ENCODE assay signal across 11 mouse cellular contexts in genomic region chr4:133396079-133396478, GRCm38 (mm10). TPM values are rescaled to one million over a fixed set of nuclear protein-coding genes. Genes with fewer than 3 reads are reported as not detected.
DNase-seq lines count a peak whose midpoint lies in the region; ATAC-seq and TF ChIP-seq lines count a peak whose summit lies in the region.
"Had no signal": no experiment of that assay in that cellular context is flagged by ENCODE, and none has a peak within 500 bp of the region (broad histone marks: within the 10 kb centered on the region; RNA-seq: fewer than 3 reads in every experiment).

No protein-coding gene starts in this region.

- peaks cover 33% of the 10 kb centered on the region for H3K4me1 ChIP-seq in forebrain, embryonic 12.5 days
- H3K4me1 ChIP-seq in forebrain, embryonic 16.5 days (replicated peaks; ENCODE audit: control insufficient read depth, insufficient read depth, low read length), result peaks cover 18% of the 10 kb centered on the region
- H3K4me1 ChIP-seq in lung, embryonic 15.5 days, result peaks cover 52% of the 10 kb centered on the region
- H3K4me1 ChIP-seq in forebrain, postnatal 0 days (ENCODE audit: insufficient read depth), result no peaks in the 10 kb centered on the region
- H3K4me1 ChIP-seq in midbrain, embryonic 14.5 days (ENCODE audit: control insufficient read depth, insufficient read depth, low read length), result peaks cover 7% of the 10 kb centered on the region

- H3K9me3 ChIP-seq in forebrain, embryonic 12.5 days, result no peaks in the 10 kb centered on the region
- H3K9me3 ChIP-seq in forebrain, embryonic 16.5 days (ENCODE audit: control insufficient read depth, low read length), result no peaks in the 10 kb centered on the region
- no peaks in the 10 kb centered on the region for H3K9me3 ChIP-seq in lung, embryonic 15.5 days
- no peaks in the 10 kb centered on the region for H3K9me3 ChIP-seq in forebrain, postnatal 0 days (ENCODE audit: low read length)
- no peaks in the 10 kb centered on the region for H3K9me3 ChIP-seq in midbrain, embryonic 14.5 days (ENCODE audit: control insufficient read depth, low read length)
- H3K9me3 ChIP-seq: intestine, embryonic 15.5 days had no signal

- H3K27ac ChIP-seq in forebrain, embryonic 12.5 days, result peak overlapping the region; percentile 38; the same call in 1 of the 2 replicates
- H3K27ac ChIP-seq in forebrain, embryonic 16.5 days (ENCODE audit: low read length), result no peak overlapping the region
- peak overlapping the region; percentile 19; the same call in 1 of the 2 replicates for H3K27ac ChIP-seq in lung, embryonic 15.5 days
- no peak overlapping the region for H3K27ac ChIP-seq in forebrain, postnatal 0 days (ENCODE audit: low read depth, low read length)
- peak overlapping the region; percentile 55 for H3K27ac ChIP-seq in midbrain, embryonic 14.5 days (replicated peaks; ENCODE audit: low read depth, low read length)
- H3K27ac ChIP-seq: heart, adult 2 months; intestine, embryonic 15.5 days had no signal

- H3K4me3 ChIP-seq in forebrain, embryonic 12.5 days (replicated peaks), result no peak overlapping the region
- no peak overlapping the region for H3K4me3 ChIP-seq in forebrain, embryonic 16.5 days (replicated peaks; ENCODE audit: low read length)
- H3K4me3 ChIP-seq in lung, embryonic 15.5 days, result no peak overlapping the region
- H3K4me3 ChIP-seq in forebrain, postnatal 0 days (ENCODE audit: low read depth, low read length), result no peak overlapping the region
- H3K4me3 ChIP-seq in midbrain, embryonic 14.5 days (replicated peaks; ENCODE audit: low read depth, low read length), result no peak overlapping the region
- H3K4me3 ChIP-seq: heart, adult 2 months; intestine, embryonic 15.5 days had no signal

- no peaks in the 10 kb centered on the region for H3K36me3 ChIP-seq in forebrain, embryonic 12.5 days (replicated peaks)
- no peaks in the 10 kb centered on the region for H3K36me3 ChIP-seq in forebrain, embryonic 16.5 days (ENCODE audit: control insufficient read depth, insufficient read depth)
- no peaks in the 10 kb centered on the region for H3K36me3 ChIP-seq in lung, embryonic 15.5 days
- no peaks in the 10 kb centered on the region for H3K36me3 ChIP-seq in forebrain, postnatal 0 days (ENCODE audit: insufficient read depth)
- H3K36me3 ChIP-seq in midbrain, embryonic 14.5 days (ENCODE audit: control insufficient read depth, insufficient read depth, low read length), result no peaks in the 10 kb centered on the region
- H3K36me3 ChIP-seq: intestine, embryonic 15.5 days had no signal

- no peak for TF ChIP-seq CTCF in forebrain, postnatal 0 days (IDR thresholded peaks at IDR 0.05; ENCODE audit: low read depth)

- DNase-seq in lung, adult 18-20 months, result no peak
- DNase-seq in forebrain, postnatal 0 days, result no peak
- no peak for DNase-seq in midbrain, embryonic 14.5 days
- DNase-seq in right cerebral cortex, adult 18-20 months, result no peak
- no peak for DNase-seq in adrenal gland, adult 2 months
- DNase-seq: embryo, embryonic 11 days; heart, adult 2 months had no signal

- no peak for ATAC-seq in forebrain, embryonic 12.5 days (ENCODE audit: low FRiP score)
- no peak for ATAC-seq in forebrain, embryonic 16.5 days
- ATAC-seq in lung, embryonic 15.5 days (ENCODE audit: borderline replicate concordance, extremely low read depth, low FRiP score, low TSS enrichment), result no peak
- peak; percentile 40; the same call in 1 of the 2 replicates for ATAC-seq in forebrain, postnatal 0 days
- ATAC-seq in midbrain, embryonic 14.5 days (ENCODE audit: low FRiP score, low TSS enrichment), result no peak

- WGBS in forebrain, embryonic 12.5 days, result 80% methylated on average over 2 of the region's 2 CpGs
- 67% methylated on average over 2 of the region's 2 CpGs for WGBS in forebrain, embryonic 16.5 days
- WGBS in lung, embryonic 15.5 days, result 62% methylated on average over 2 of the region's 2 CpGs
- 69% methylated on average over 2 of the region's 2 CpGs for WGBS in forebrain, postnatal 0 days
- WGBS in midbrain, embryonic 14.5 days, result 71% methylated on average over 2 of the region's 2 CpGs

- H3K27me3 ChIP-seq in forebrain, embryonic 12.5 days, result no peaks in the 10 kb centered on the region
- H3K27me3 ChIP-seq in forebrain, embryonic 16.5 days (replicated peaks; ENCODE audit: control insufficient read depth, insufficient read depth, low read length), result no peaks in the 10 kb centered on the region
- no peaks in the 10 kb centered on the region for H3K27me3 ChIP-seq in lung, embryonic 15.5 days
- no peaks in the 10 kb centered on the region for H3K27me3 ChIP-seq in forebrain, postnatal 0 days (ENCODE audit: insufficient read depth, low read length)
- H3K27me3 ChIP-seq in midbrain, embryonic 14.5 days (ENCODE audit: control insufficient read depth, insufficient read depth, low read length), result no peaks in the 10 kb centered on the region
- H3K27me3 ChIP-seq: intestine, embryonic 15.5 days had no signal

- no peak overlapping the region for H3K4me2 ChIP-seq in forebrain, embryonic 12.5 days
- H3K4me2 ChIP-seq in forebrain, embryonic 16.5 days (ENCODE audit: low read length), result no peak overlapping the region
- no peak overlapping the region for H3K4me2 ChIP-seq in lung, embryonic 15.5 days
- no peak overlapping the region for H3K4me2 ChIP-seq in forebrain, postnatal 0 days (ENCODE audit: low read depth)
- H3K4me2 ChIP-seq in midbrain, embryonic 14.5 days (ENCODE audit: low read length), result no peak overlapping the region
- H3K4me2 ChIP-seq: intestine, embryonic 15.5 days had no signal

- no peak overlapping the region for H3K9ac ChIP-seq in forebrain, embryonic 12.5 days
- no peak overlapping the region for H3K9ac ChIP-seq in forebrain, embryonic 16.5 days (replicated peaks; ENCODE audit: low read depth, low read length)
- no peak overlapping the region for H3K9ac ChIP-seq in lung, embryonic 15.5 days
- no peak overlapping the region for H3K9ac ChIP-seq in forebrain, postnatal 0 days
- H3K9ac ChIP-seq in midbrain, embryonic 14.5 days (replicated peaks; ENCODE audit: low read length), result no peak overlapping the region
- H3K9ac ChIP-seq: intestine, embryonic 15.5 days had no signal

RNA-seq across cellular contexts. Expression of gene Slc9a1, which starts 26.6 kb away (rescaled TPM):
- 7.2 and 8.3 TPM in 2 replicates for polyA plus RNA-seq in forebrain, embryonic 12.5 days (2016; fragmentation: Nextera tagmentation; extraction: Ambion mirVana)
- polyA plus RNA-seq in forebrain, embryonic 16.5 days (2015; fragmentation: Nextera tagmentation; extraction: Ambion mirVana), result 8.1 and 10.7 TPM in 2 replicates
- 7.6 and 8.3 TPM in 2 replicates for polyA plus RNA-seq in lung, embryonic 15.5 days (2015; fragmentation: Nextera tagmentation; extraction: Ambion mirVana)
- 9.7 and 16.0 TPM in 2 replicates for total RNA-seq in forebrain, postnatal 0 days (2014; rRNA removed)
- 7.7 and 10.1 TPM in 2 replicates for polyA plus RNA-seq in forebrain, postnatal 0 days (2015; fragmentation: Nextera tagmentation; extraction: Ambion mirVana)
- polyA plus RNA-seq in midbrain, embryonic 14.5 days (2014; fragmentation: Nextera tagmentation; extraction: Ambion mirVana), result 8.2 and 8.3 TPM in 2 replicates
- total RNA-seq in adrenal gland, adult 2 months (2021), result 10 to 100 TPM; 57.8 to 69.0 TPM
- 104 and 127 TPM in 2 replicates for polyA plus RNA-seq in adrenal gland, adult 2 months (2012; rRNA removed)

RNA-seq across cellular contexts. Expression of gene Wdtc1, which starts 42.8 kb away (rescaled TPM):
- 21.1 and 22.9 TPM in 2 replicates for polyA plus RNA-seq in forebrain, embryonic 12.5 days (2016; fragmentation: Nextera tagmentation; extraction: Ambion mirVana)
- 16.2 and 19.3 TPM in 2 replicates for polyA plus RNA-seq in forebrain, embryonic 16.5 days (2015; fragmentation: Nextera tagmentation; extraction: Ambion mirVana)
- polyA plus RNA-seq in lung, embryonic 15.5 days (2015; fragmentation: Nextera tagmentation; extraction: Ambion mirVana), result 10.8 and 11.2 TPM in 2 replicates
- total RNA-seq in forebrain, postnatal 0 days (2014; rRNA removed), result 35.5 and 43.9 TPM in 2 replicates
- polyA plus RNA-seq in forebrain, postnatal 0 days (2015; fragmentation: Nextera tagmentation; extraction: Ambion mirVana), result 13.0 and 16.3 TPM in 2 replicates
- polyA plus RNA-seq in midbrain, embryonic 14.5 days (2014; fragmentation: Nextera tagmentation; extraction: Ambion mirVana), result 21.3 and 24.9 TPM in 2 replicates
- total RNA-seq in adrenal gland, adult 2 months (2021), result 10 to 100 TPM; 56.3 to 56.9 TPM
- 75.2 and 83.0 TPM in 2 replicates for polyA plus RNA-seq in adrenal gland, adult 2 months (2012; rRNA removed)

Comparison
In these comparisons a context has a peak if more than half of its experiments do, and no peak if none do; other contexts are left out.
1. H3K27ac ChIP-seq: peak in forebrain, embryonic 12.5 days (single experiment), lung, embryonic 15.5 days (single experiment) and midbrain, embryonic 14.5 days (single experiment); none in forebrain, embryonic 16.5 days (single experiment) and forebrain, postnatal 0 days (single experiment).